Mouse (Mus musculus): ENCODE measurements at regions not wholly inside any gene's neighbourhood (a gene's known extent, or its start where the extent isn't known, plus 50 kb on each side); places are given as distances from the start of the nearest gene placed in this dataset.

DNA sequence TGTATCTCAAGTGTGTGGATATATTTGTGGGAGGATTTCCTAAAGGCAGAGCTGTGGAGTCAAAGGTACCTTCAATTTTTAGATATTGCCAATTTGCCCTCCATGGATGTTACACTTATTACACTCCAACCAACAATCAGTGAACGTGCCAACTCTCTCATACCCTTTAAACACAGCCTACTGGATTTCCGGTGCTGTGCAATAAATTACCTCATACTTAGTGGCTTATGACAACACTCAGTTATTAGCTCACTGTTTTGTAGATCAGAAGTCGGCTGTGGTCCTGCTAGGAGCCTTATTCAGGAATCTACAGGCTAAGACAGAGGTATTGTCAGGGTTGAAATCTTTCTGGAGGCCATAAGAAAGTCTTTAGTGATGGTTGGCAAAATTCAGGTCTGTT, 77.2 kb downstream of the Ddx3x start:
- WGBS, result 33% methylated on average over 3 of the region's 3 CpGs
- TF ChIP-seq CTCF (IDR thresholded peaks at IDR 0.05; ENCODE audit: control insufficient read depth, insufficient read depth, low read length) (no peak), POLR2A (IDR thresholded peaks at IDR 0.05; ENCODE audit: borderline replicate concordance, control insufficient read depth, low read depth, low read length) (no peak)
- Histone ChIP-seq H3K4me1 (ENCODE audit: control insufficient read depth, insufficient read depth, low read length) (no peaks in the 10 kb centered on the region; the same call in 1 of the 2 replicates), H3K4me3 (replicated peaks; ENCODE audit: control insufficient read depth, low read depth, low read length) (no peak overlapping the region), H3K27ac (ENCODE audit: control insufficient read depth, insufficient read depth, low read depth, low read length, poor library complexity) (no peak overlapping the region)

DNA sequence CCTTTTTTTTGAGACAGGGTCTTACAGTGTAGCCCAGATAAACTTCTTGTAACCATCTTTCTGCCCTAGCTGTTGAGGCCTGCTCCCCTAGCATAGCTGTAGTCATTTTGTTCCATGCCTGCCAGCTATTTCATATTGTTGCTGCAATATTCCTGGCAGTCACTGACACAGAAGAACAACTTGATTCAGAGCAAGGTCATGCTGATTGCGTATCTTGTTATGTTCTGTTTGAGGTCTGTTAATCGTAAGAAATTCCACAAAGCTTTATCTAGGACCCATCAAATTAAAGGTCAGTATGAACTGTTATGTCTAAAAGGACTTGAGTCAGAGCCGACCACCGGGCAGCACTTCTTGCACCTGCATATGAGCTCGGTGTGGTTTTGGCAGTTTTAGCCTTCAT, 79.7 kb downstream of the Ddx3x start:
- Histone ChIP-seq H3K4me3 (replicated peaks; ENCODE audit: control insufficient read depth, low read depth, low read length) (no peak overlapping the region), H3K4me1 (ENCODE audit: control insufficient read depth, insufficient read depth, low read length) (no peaks in the 10 kb centered on the region; the same call in 1 of the 2 replicates), H3K27ac (ENCODE audit: control insufficient read depth, insufficient read depth, low read depth, low read length, poor library complexity) (no peak overlapping the region)
- WGBS, result 87% methylated on average over 5 of the region's 5 CpGs
- TF ChIP-seq CTCF (IDR thresholded peaks at IDR 0.05; ENCODE audit: control insufficient read depth, insufficient read depth, low read length) (no peak), POLR2A (IDR thresholded peaks at IDR 0.05; ENCODE audit: borderline replicate concordance, control insufficient read depth, low read depth, low read length) (no peak)

DNA sequence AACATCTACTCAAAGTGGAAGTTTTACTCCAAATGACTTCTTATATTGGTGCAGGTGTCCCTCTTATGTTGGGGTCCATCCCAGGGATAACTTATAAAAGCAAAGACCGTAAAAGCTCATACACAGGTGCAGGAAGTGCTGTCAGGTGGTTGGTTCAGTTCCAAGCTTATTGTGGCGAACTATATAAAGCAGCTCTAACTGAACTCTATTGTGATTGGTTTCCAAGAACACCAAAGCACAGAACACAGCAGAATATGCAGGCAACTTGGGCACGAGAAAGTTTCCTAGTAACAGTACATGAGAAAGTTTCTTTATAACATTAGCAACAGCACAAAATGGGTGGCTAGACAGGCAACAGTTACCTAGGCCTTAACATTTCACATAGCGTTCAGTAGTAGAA, 89.5 kb downstream of the Ddx3x start:
- WGBS, result 49% methylated on average over 4 of the region's 4 CpGs
- no peak overlapping the region for H3K4me3 ChIP-seq (replicated peaks; ENCODE audit: control insufficient read depth, low read depth, low read length)
- TF ChIP-seq POLR2A (IDR thresholded peaks at IDR 0.05; ENCODE audit: borderline replicate concordance, control insufficient read depth, low read depth, low read length), result no peak
- no peak for TF ChIP-seq CTCF (IDR thresholded peaks at IDR 0.05; ENCODE audit: control insufficient read depth, insufficient read depth, low read length)
- no peak overlapping the region for H3K27ac ChIP-seq (ENCODE audit: control insufficient read depth, insufficient read depth, low read depth, low read length, poor library complexity)
- H3K4me1 ChIP-seq (ENCODE audit: control insufficient read depth, insufficient read depth, low read length), result peaks cover 2% of the 10 kb centered on the region; the same call in 1 of the 2 replicates

DNA sequence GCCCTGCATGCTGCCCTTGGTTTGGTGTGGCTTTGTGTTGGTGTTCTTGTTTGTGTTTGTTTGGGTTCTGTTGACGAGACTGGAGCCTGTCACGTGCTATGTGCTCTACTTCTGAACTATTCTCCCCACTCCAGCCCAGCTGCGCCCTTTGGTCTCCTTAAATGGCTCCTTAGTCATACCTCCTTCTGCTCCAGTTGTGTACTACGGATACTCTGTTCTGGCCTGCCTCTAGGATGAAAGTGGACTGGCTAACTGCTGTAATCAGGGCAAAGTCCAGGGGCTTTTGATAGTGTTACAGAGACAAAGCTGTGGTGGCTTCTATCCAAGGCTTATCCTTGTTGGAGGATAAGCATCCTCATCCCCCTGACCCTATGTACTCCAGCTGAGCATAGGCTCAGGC, 92.0 kb downstream of the Ddx3x start:
- peaks cover 2% of the 10 kb centered on the region; the same call in 1 of the 2 replicates for H3K4me1 ChIP-seq (ENCODE audit: control insufficient read depth, insufficient read depth, low read length)
- 73% methylated on average over 4 of the region's 4 CpGs for WGBS
- H3K27ac ChIP-seq (ENCODE audit: control insufficient read depth, insufficient read depth, low read depth, low read length, poor library complexity), result no peak overlapping the region
- TF ChIP-seq POLR2A (IDR thresholded peaks at IDR 0.05; ENCODE audit: borderline replicate concordance, control insufficient read depth, low read depth, low read length) (no peak), CTCF (IDR thresholded peaks at IDR 0.05; ENCODE audit: control insufficient read depth, insufficient read depth, low read length) (no peak)
- H3K4me3 ChIP-seq (replicated peaks; ENCODE audit: control insufficient read depth, low read depth, low read length), result no peak overlapping the region

DNA sequence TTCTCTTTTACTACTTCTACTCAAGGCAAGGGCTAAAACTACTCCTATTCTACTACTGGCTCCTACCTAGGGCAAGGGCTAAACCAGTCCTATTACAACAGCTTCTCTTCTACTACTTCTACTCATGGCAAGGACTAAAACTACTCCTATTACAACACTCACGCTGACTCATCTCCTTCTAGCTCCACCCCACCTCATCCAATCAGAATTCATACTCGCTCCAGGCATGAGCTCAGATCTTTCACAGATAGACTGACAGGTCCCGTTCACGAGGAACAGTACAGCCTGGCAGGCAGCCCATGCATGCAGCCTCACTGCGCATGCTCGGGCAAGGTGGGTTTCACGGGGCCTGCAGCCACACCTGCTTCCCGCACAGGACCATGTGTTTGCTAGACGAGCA, 79.6 kb upstream of the Nyx start:
- H3K27ac ChIP-seq (ENCODE audit: control insufficient read depth, insufficient read depth, low read depth, low read length, poor library complexity), result no peak overlapping the region
- 54% methylated on average over 9 of the region's 9 CpGs for WGBS
- no peaks in the 10 kb centered on the region; the same call in 1 of the 2 replicates for H3K4me1 ChIP-seq (ENCODE audit: control insufficient read depth, insufficient read depth, low read length)
- no peak overlapping the region for H3K4me3 ChIP-seq (replicated peaks; ENCODE audit: control insufficient read depth, low read depth, low read length)
- no peak for TF ChIP-seq CTCF (IDR thresholded peaks at IDR 0.05; ENCODE audit: control insufficient read depth, insufficient read depth, low read length)
- TF ChIP-seq POLR2A (IDR thresholded peaks at IDR 0.05; ENCODE audit: borderline replicate concordance, control insufficient read depth, low read depth, low read length), result no peak

DNA sequence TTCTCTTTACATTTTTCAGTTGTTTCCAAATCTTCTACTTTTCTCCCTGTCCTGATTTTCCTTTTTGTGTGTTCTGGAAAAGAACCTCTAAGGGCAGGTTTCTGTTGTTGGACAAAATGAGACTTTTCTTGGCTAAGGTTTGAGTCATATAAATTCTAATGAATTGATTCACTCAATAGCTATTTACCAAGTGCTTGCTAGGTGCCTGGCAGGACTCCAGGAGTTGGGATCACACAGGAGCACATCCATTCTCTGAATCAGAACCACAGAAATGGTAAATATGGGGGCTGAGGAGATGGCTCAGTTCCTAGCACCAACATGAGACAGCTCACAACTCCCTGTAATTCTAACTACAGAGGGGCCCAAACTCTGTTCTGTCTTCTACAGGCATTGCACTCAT, 67.4 kb upstream of the Nyx start:
- no peak for TF ChIP-seq CTCF (IDR thresholded peaks at IDR 0.05; ENCODE audit: control insufficient read depth, insufficient read depth, low read length)
- Histone ChIP-seq H3K4me3 (replicated peaks; ENCODE audit: control insufficient read depth, low read depth, low read length) (no peak overlapping the region), H3K4me1 (ENCODE audit: control insufficient read depth, insufficient read depth, low read length) (no peaks in the 10 kb centered on the region), H3K27ac (ENCODE audit: control insufficient read depth, insufficient read depth, low read depth, low read length, poor library complexity) (no peak overlapping the region)

DNA sequence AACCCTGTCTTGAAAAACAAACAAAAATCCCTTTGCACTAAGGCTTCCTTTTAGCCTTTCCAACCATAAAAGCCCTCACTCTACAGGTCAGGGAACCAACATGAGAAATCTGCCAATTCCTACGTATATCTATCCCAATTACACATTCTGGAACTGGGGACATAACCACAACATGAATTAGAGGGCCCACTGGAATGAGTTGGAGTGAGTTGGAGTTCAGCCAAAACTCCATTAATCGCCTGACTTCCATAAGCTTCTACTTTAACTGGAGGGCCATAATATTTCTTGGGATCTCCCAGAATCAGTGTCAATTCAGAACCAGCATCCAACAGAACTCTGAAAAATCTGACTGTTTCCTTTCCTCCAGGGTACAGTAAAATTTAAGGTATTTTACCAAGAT, 53.2 kb upstream of the Nyx start:
- no peak overlapping the region for H3K4me3 ChIP-seq (replicated peaks; ENCODE audit: control insufficient read depth, low read depth, low read length)
- no peak overlapping the region for H3K27ac ChIP-seq (ENCODE audit: control insufficient read depth, insufficient read depth, low read depth, low read length, poor library complexity)
- no peaks in the 10 kb centered on the region for H3K4me1 ChIP-seq (ENCODE audit: control insufficient read depth, insufficient read depth, low read length)
- 58% methylated on average over 2 of the region's 2 CpGs for WGBS
- TF ChIP-seq CTCF (IDR thresholded peaks at IDR 0.05; ENCODE audit: control insufficient read depth, insufficient read depth, low read length), result no peak
- TF ChIP-seq POLR2A (IDR thresholded peaks at IDR 0.05; ENCODE audit: borderline replicate concordance, control insufficient read depth, low read depth, low read length), result no peak

DNA sequence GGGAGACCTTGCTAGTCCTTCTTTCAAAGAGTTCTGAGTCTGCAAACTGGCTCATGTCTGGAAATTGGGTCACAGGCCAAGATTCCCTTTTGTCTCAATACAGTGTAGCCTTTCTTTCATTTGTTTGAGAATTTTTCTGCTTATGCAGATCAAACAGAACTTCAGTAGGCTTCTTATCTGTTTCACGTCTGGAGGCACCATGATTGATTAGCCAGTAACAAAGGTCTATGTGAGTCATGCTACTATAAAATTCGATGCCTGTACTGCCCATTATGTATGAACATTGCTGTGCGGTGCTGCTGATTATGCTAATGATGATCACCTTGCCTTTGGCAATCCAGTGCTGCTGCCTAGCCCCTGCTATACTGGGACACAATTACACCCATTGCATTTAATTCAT, 52.8 kb upstream of the Nyx start:
- 78% methylated on average over 3 of the region's 3 CpGs for WGBS
- Histone ChIP-seq H3K4me3 (replicated peaks; ENCODE audit: control insufficient read depth, low read depth, low read length) (no peak overlapping the region), H3K4me1 (ENCODE audit: control insufficient read depth, insufficient read depth, low read length) (no peaks in the 10 kb centered on the region), H3K27ac (ENCODE audit: control insufficient read depth, insufficient read depth, low read depth, low read length, poor library complexity) (no peak overlapping the region)
- TF ChIP-seq CTCF (IDR thresholded peaks at IDR 0.05; ENCODE audit: control insufficient read depth, insufficient read depth, low read length), result no peak
- TF ChIP-seq POLR2A (IDR thresholded peaks at IDR 0.05; ENCODE audit: borderline replicate concordance, control insufficient read depth, low read depth, low read length), result no peak

All from bone marrow, adult 2 months (tissue).